11 mouse cellular contexts compared by ENCODE assay signal in genomic region chr8:3418101-3418500, GRCm38 (mm10). TPM values are rescaled to one million over a fixed set of nuclear protein-coding genes. Genes with fewer than 3 reads are reported as not detected.
DNase-seq lines count a peak whose midpoint lies in the region; ATAC-seq lines count a peak whose summit lies in the region.
"Had no signal": no experiment of that assay in that cellular context is flagged by ENCODE, and none has a peak within 500 bp of the region (broad histone marks: within the 10 kb centered on the region; RNA-seq: fewer than 3 reads in every experiment).

No protein-coding gene starts in this region.

- H3K9ac ChIP-seq in midbrain, embryonic 12.5 days (replicated peaks), result no peak overlapping the region
- no peak overlapping the region for H3K9ac ChIP-seq in midbrain, embryonic 15.5 days
- no peak overlapping the region for H3K9ac ChIP-seq in intestine, embryonic 16.5 days (ENCODE audit: low read depth, low read length)
- H3K9ac ChIP-seq in stomach, embryonic 16.5 days (ENCODE audit: low read length), result no peak overlapping the region

- DNase-seq in gastrocnemius, adult 18-20 months (ENCODE audit: low spot score), result peak; percentile 19
- DNase-seq in gastrocnemius, postnatal 4 days (ENCODE audit: low spot score in 2 of 2), result no peak
- no peak for DNase-seq in left cerebral cortex, adult 18-20 months (ENCODE audit: low spot score in 2 of 2)
- DNase-seq in right cerebral cortex, postnatal 14 days, result no peak
- DNase-seq: adrenal gland, postnatal 25 days; thymus, postnatal 4 days had no signal

- H3K4me2 ChIP-seq in midbrain, embryonic 12.5 days (replicated peaks), result peak overlapping the region; percentile 10; the same call in 1 of the 2 replicates
- no peak overlapping the region for H3K4me2 ChIP-seq in midbrain, embryonic 15.5 days
- no peak overlapping the region for H3K4me2 ChIP-seq in intestine, embryonic 16.5 days (ENCODE audit: low read depth, low read length)
- H3K4me2 ChIP-seq in stomach, embryonic 16.5 days (ENCODE audit: low read depth, low read length), result no peak overlapping the region

- no peaks in the 10 kb centered on the region for H3K9me3 ChIP-seq in midbrain, embryonic 12.5 days
- no peaks in the 10 kb centered on the region for H3K9me3 ChIP-seq in midbrain, embryonic 15.5 days
- no peaks in the 10 kb centered on the region for H3K9me3 ChIP-seq in intestine, embryonic 16.5 days (ENCODE audit: control insufficient read depth, low read length)
- H3K9me3 ChIP-seq in stomach, embryonic 16.5 days (replicated peaks; ENCODE audit: control insufficient read depth, low read length), result no peaks in the 10 kb centered on the region

- no peak for ATAC-seq in midbrain, embryonic 12.5 days (ENCODE audit: low FRiP score, low read depth)
- no peak for ATAC-seq in midbrain, embryonic 15.5 days (replicated peaks)
- peak; percentile 17; the same call in 1 of the 2 replicates for ATAC-seq in intestine, embryonic 16.5 days
- ATAC-seq in stomach, embryonic 16.5 days (ENCODE audit: insufficient read depth, low FRiP score), result peak; percentile 41; the same call in 1 of the 2 replicates

- peak overlapping the region; percentile 65; the same call in 1 of the 2 replicates for H3K27ac ChIP-seq in midbrain, embryonic 12.5 days (replicated peaks)
- H3K27ac ChIP-seq in midbrain, embryonic 15.5 days, result no peak overlapping the region
- no peak overlapping the region for H3K27ac ChIP-seq in intestine, embryonic 16.5 days (ENCODE audit: low read length)
- no peak overlapping the region for H3K27ac ChIP-seq in stomach, embryonic 16.5 days (ENCODE audit: low read length)

- WGBS in midbrain, embryonic 12.5 days, result 64% methylated on average over 1 of the region's 1 CpGs
- 87% methylated on average over 1 of the region's 1 CpGs for WGBS in midbrain, embryonic 15.5 days
- 69% methylated on average over 1 of the region's 1 CpGs for WGBS in intestine, embryonic 16.5 days
- 75% methylated on average over 1 of the region's 1 CpGs for whole genome bisulfite sequencing in stomach, embryonic 16.5 days

- H3K4me1 ChIP-seq in midbrain, embryonic 12.5 days, result peaks cover 45% of the 10 kb centered on the region
- peaks cover 32% of the 10 kb centered on the region for H3K4me1 ChIP-seq in midbrain, embryonic 15.5 days
- H3K4me1 ChIP-seq in intestine, embryonic 16.5 days (ENCODE audit: control insufficient read depth, insufficient read depth, low read length), result peaks cover 22% of the 10 kb centered on the region
- H3K4me1 ChIP-seq in stomach, embryonic 16.5 days (ENCODE audit: control insufficient read depth, insufficient read depth, low read length), result peaks cover 15% of the 10 kb centered on the region

- no peaks in the 10 kb centered on the region for H3K36me3 ChIP-seq in midbrain, embryonic 12.5 days
- no peaks in the 10 kb centered on the region for H3K36me3 ChIP-seq in midbrain, embryonic 15.5 days (replicated peaks)
- H3K36me3 ChIP-seq in intestine, embryonic 16.5 days (ENCODE audit: control insufficient read depth, insufficient read depth, low read length), result no peaks in the 10 kb centered on the region
- no peaks in the 10 kb centered on the region for H3K36me3 ChIP-seq in stomach, embryonic 16.5 days (ENCODE audit: control insufficient read depth, insufficient read depth, low read length)

- no peak overlapping the region for H3K4me3 ChIP-seq in midbrain, embryonic 12.5 days
- no peak overlapping the region for H3K4me3 ChIP-seq in midbrain, embryonic 15.5 days
- no peak overlapping the region for H3K4me3 ChIP-seq in intestine, embryonic 16.5 days (ENCODE audit: low read length)
- no peak overlapping the region for H3K4me3 ChIP-seq in stomach, embryonic 16.5 days (replicated peaks; ENCODE audit: low read length)

- no peaks in the 10 kb centered on the region for H3K27me3 ChIP-seq in midbrain, embryonic 12.5 days
- no peaks in the 10 kb centered on the region for H3K27me3 ChIP-seq in midbrain, embryonic 15.5 days (replicated peaks)
- H3K27me3 ChIP-seq in intestine, embryonic 16.5 days (replicated peaks; ENCODE audit: control insufficient read depth, insufficient read depth, low read length), result no peaks in the 10 kb centered on the region
- H3K27me3 ChIP-seq in stomach, embryonic 16.5 days (ENCODE audit: control insufficient read depth, insufficient read depth, low read length), result no peaks in the 10 kb centered on the region

RNA-seq across cellular contexts. Expression of gene Arhgef18, which starts 25.3 kb away (rescaled TPM):
- 10 to 100 TPM in 1 of 2 experiments, 1 to 10 TPM in 1; 8.4 to 10.5 TPM for total RNA-seq in gastrocnemius, adult 18-20 months (2021)
- total RNA-seq in gastrocnemius, postnatal 4 days (2021), result 10 to 100 TPM; 16.9 to 17.3 TPM
- polyA plus RNA-seq in midbrain, embryonic 12.5 days (2016; fragmentation: Nextera tagmentation; extraction: Ambion mirVana), result 14.0 and 15.3 TPM in 2 replicates
- 11.8 and 13.3 TPM in 2 replicates for polyA plus RNA-seq in midbrain, embryonic 15.5 days (2015; fragmentation: Nextera tagmentation; extraction: Ambion mirVana)
- 8.2 and 8.4 TPM in 2 replicates for polyA plus RNA-seq in intestine, embryonic 16.5 days (2015; fragmentation: Nextera tagmentation; extraction: Ambion mirVana)
- polyA plus RNA-seq in stomach, embryonic 16.5 days (2015; fragmentation: Nextera tagmentation; extraction: Ambion mirVana), result 10.0 and 10.5 TPM in 2 replicates
- total RNA-seq in left cerebral cortex, adult 18-20 months (2021), result 10 to 100 TPM; 44.0 to 48.9 TPM

RNA-seq across cellular contexts. Expression of gene Pex11g, which starts 49.4 kb away (rescaled TPM):
- total RNA-seq in gastrocnemius, adult 18-20 months (2021), result 1 to 10 TPM; 1.9 to 3.2 TPM
- 1 to 10 TPM; 3.1 to 5.9 TPM for total RNA-seq in gastrocnemius, postnatal 4 days (2021)
- polyA plus RNA-seq in midbrain, embryonic 12.5 days (2016; fragmentation: Nextera tagmentation; extraction: Ambion mirVana), result 3.3 and 3.4 TPM in 2 replicates
- polyA plus RNA-seq in midbrain, embryonic 15.5 days (2015; fragmentation: Nextera tagmentation; extraction: Ambion mirVana), result 4.9 and 5.4 TPM in 2 replicates
- 17.4 and 17.9 TPM in 2 replicates for polyA plus RNA-seq in intestine, embryonic 16.5 days (2015; fragmentation: Nextera tagmentation; extraction: Ambion mirVana)
- 10.8 and 12.1 TPM in 2 replicates for polyA plus RNA-seq in stomach, embryonic 16.5 days (2015; fragmentation: Nextera tagmentation; extraction: Ambion mirVana)
- total RNA-seq in left cerebral cortex, adult 18-20 months (2021), result under 1 TPM; 0.33 to 0.77 TPM

RNA-seq across cellular contexts. Expression of gene Tex45, which starts 52.6 kb away (rescaled TPM):
- not detected for total RNA-seq in gastrocnemius, adult 18-20 months (2021)
- under 1 TPM in 1 of 2 experiments, not detected in 1; 0.16 TPM for total RNA-seq in gastrocnemius, postnatal 4 days (2021)
- 0.19 and 0.25 TPM in 2 replicates for polyA plus RNA-seq in midbrain, embryonic 12.5 days (2016; fragmentation: Nextera tagmentation; extraction: Ambion mirVana)
- polyA plus RNA-seq in midbrain, embryonic 15.5 days (2015; fragmentation: Nextera tagmentation; extraction: Ambion mirVana), result 0.23 and 0.49 TPM in 2 replicates
- not detected in 2 replicates for polyA plus RNA-seq in intestine, embryonic 16.5 days (2015; fragmentation: Nextera tagmentation; extraction: Ambion mirVana)
- not detected in 2 replicates for polyA plus RNA-seq in stomach, embryonic 16.5 days (2015; fragmentation: Nextera tagmentation; extraction: Ambion mirVana)
- not detected for total RNA-seq in left cerebral cortex, adult 18-20 months (2021)
- total RNA-seq: adrenal gland, postnatal 25 days had no signal
- polyA plus RNA-seq: liver, embryonic 16.5 days had no signal

Comparison
In these comparisons a context has a peak if more than half of its experiments do, and no peak if none do; other contexts are left out.
1. ATAC-seq: peak in intestine, embryonic 16.5 days (single experiment) and stomach, embryonic 16.5 days (single experiment); none in midbrain, embryonic 12.5 days (single experiment) and midbrain, embryonic 15.5 days (single experiment).